ENCODE assay signal across 11 mouse cellular contexts in the genomic region with DNA sequence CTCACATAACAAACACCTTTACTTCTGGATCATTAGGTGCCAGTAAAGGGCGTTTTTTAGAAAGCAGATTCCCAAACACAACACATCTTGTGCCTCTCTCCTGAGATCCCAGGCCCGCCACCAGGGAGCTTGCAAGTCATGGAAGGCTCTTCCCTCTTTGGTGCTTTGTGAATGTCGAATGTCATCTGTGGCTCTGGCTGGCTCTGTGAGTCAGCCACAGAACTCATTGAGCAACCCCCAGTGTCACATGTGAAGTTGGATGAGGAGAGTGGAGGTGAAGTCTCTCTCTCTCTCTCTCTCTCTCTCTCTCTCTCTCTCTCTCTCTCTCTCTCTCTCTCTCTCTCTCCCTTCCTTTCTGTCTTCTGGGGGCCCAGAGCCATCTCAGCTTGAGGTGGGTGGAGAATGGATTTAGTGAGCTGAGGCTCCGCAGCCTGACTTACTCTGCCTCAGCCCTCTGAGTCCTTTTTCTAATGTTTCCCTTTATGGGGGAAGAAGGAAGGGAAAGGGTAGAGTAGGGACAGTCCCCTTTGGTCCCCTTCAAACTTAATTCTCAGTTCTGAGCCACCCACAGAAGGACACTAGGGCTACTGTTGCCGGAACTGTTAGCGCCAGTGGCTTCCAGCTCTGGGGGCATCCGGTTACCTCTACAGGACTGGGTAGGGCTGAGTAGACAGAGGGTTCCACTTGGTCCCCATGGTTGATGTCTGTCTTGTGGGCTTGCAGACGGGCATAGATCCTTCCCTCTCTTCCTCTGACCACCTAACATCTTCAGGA. TPM values are rescaled to one million over a fixed set of nuclear protein-coding genes. Genes with fewer than 3 reads are reported as not detected.
DNase-seq lines count a peak whose midpoint lies in the region; ATAC-seq and TF ChIP-seq lines count a peak whose summit lies in the region.
"Had no signal": no experiment of that assay in that cellular context is flagged by ENCODE, and none has a peak within 500 bp of the region (broad histone marks: within the 10 kb centered on the region; RNA-seq: fewer than 3 reads in every experiment).

No protein-coding gene starts in this region.

- no peak for ATAC-seq in limb, embryonic 12.5 days (ENCODE audit: insufficient number of reproducible peaks, insufficient read depth, low FRiP score, low TSS enrichment, low read depth)
- no peak for ATAC-seq in hindbrain, embryonic 13.5 days (ENCODE audit: low FRiP score)

- no peak for TF ChIP-seq CTCF in bone marrow macrophage, adult 2 months (IDR thresholded peaks at IDR 0.05; ENCODE audit: low read depth, low read length)
- TF ChIP-seq CTCF in left cerebral cortex, adult 2 months (IDR thresholded peaks at IDR 0.05): no peak; the same call in 1 of the 2 replicates

- H3K4me2 ChIP-seq in limb, embryonic 12.5 days: no peak overlapping the region
- no peak overlapping the region for H3K4me2 ChIP-seq in hindbrain, embryonic 13.5 days
- H3K4me2 ChIP-seq: lung, embryonic 14.5 days; midbrain, embryonic 12.5 days had no signal

- peak; percentile 84 for DNase-seq in adrenal gland, adult 2 months
- no peak for DNase-seq in adrenal gland, postnatal 4 days (ENCODE audit: low spot score in 2 of 2)
- DNase-seq in 416B (ENCODE audit: low read depth) (peak; percentile 73), MN1 (ENCODE audit: low spot score) (no peak)
- no peak for DNase-seq in left cerebral cortex, adult 2 months (ENCODE audit: extremely low spot score in 1 of 2, low spot score in 2 of 2)
- DNase-seq: cerebellum, adult 11-12 months; lung, embryonic 14.5 days had no signal

- no peak overlapping the region for H3K9ac ChIP-seq in limb, embryonic 12.5 days (replicated peaks)
- H3K9ac ChIP-seq in hindbrain, embryonic 13.5 days: no peak overlapping the region
- H3K9ac ChIP-seq: lung, embryonic 14.5 days; midbrain, embryonic 12.5 days had no signal

- peaks cover 49% of the 10 kb centered on the region for H3K4me1 ChIP-seq in bone marrow macrophage, adult 2 months (ENCODE audit: control insufficient read depth, insufficient read depth, low read length)
- H3K4me1 ChIP-seq in limb, embryonic 12.5 days (replicated peaks): peaks cover 62% of the 10 kb centered on the region
- peaks cover 39% of the 10 kb centered on the region for H3K4me1 ChIP-seq in hindbrain, embryonic 13.5 days (replicated peaks)

- H3K9me3 ChIP-seq in limb, embryonic 12.5 days: no peaks in the 10 kb centered on the region
- no peaks in the 10 kb centered on the region for H3K9me3 ChIP-seq in hindbrain, embryonic 13.5 days
- H3K9me3 ChIP-seq: midbrain, embryonic 12.5 days had no signal

- peaks cover 8% of the 10 kb centered on the region; the same call in 1 of the 2 replicates for H3K36me3 ChIP-seq in limb, embryonic 12.5 days
- H3K36me3 ChIP-seq in hindbrain, embryonic 13.5 days: no peaks in the 10 kb centered on the region
- H3K36me3 ChIP-seq: midbrain, embryonic 12.5 days had no signal

- 79% methylated on average over 8 of the region's 8 CpGs for WGBS in limb, embryonic 12.5 days
- WGBS in hindbrain, embryonic 13.5 days: 75% methylated on average over 8 of the region's 8 CpGs

- H3K27me3 ChIP-seq in limb, embryonic 12.5 days: no peaks in the 10 kb centered on the region
- H3K27me3 ChIP-seq in hindbrain, embryonic 13.5 days: no peaks in the 10 kb centered on the region
- H3K27me3 ChIP-seq: midbrain, embryonic 12.5 days had no signal

- H3K27ac ChIP-seq in bone marrow macrophage, adult 2 months (ENCODE audit: insufficient read depth, low read depth, low read length): peak overlapping the region; percentile 61
- H3K27ac ChIP-seq in limb, embryonic 12.5 days: peak overlapping the region; percentile 57; the same call in 1 of the 2 replicates
- no peak overlapping the region for H3K27ac ChIP-seq in hindbrain, embryonic 13.5 days
- no peak overlapping the region for H3K27ac ChIP-seq in left cerebral cortex, adult 2 months

- intact Hi-C loops in left cerebral cortex, adult 2 months (cut with DNase I): no loop called here

- no peak for TF ChIP-seq POLR2A in bone marrow macrophage, adult 2 months (IDR thresholded peaks at IDR 0.05; ENCODE audit: borderline replicate concordance, low read depth, low read length)

- H3K4me3 ChIP-seq in bone marrow macrophage, adult 2 months (ENCODE audit: insufficient read depth, low read length): 0 out of 2 replicates have a peak overlapping the region, but pooled peaks have one; percentile 15
- H3K4me3 ChIP-seq in limb, embryonic 12.5 days (replicated peaks): no peak overlapping the region
- no peak overlapping the region for H3K4me3 ChIP-seq in hindbrain, embryonic 13.5 days
- H3K4me3 ChIP-seq in left cerebral cortex, adult 2 months: no peak overlapping the region
- H3K4me3 ChIP-seq: midbrain, embryonic 12.5 days had no signal

RNA-seq across cellular contexts. Expression of a gene that starts 17.5 kb away (rescaled TPM):
- total RNA-seq in adrenal gland, adult 2 months (2021): 100 to 1,000 TPM; 228 to 424 TPM
- 50.0 and 414 TPM in 2 replicates for polyA plus RNA-seq in adrenal gland, adult 2 months (2012; rRNA removed)
- total RNA-seq in adrenal gland, postnatal 4 days (2021): 100 to 1,000 TPM; 279 to 303 TPM
- 14.1 and 18.3 TPM in 2 replicates for polyA plus RNA-seq in bone marrow macrophage, adult 2 months (2012; ENCODE audit: insufficient read depth, insufficient read length, missing spikeins)
- 23.9 and 24.5 TPM in 2 replicates for polyA plus RNA-seq in limb, embryonic 12.5 days (2016; fragmentation: Nextera tagmentation; extraction: Ambion mirVana)
- polyA plus RNA-seq in hindbrain, embryonic 13.5 days (2015; fragmentation: Nextera tagmentation; extraction: Ambion mirVana): 20.2 and 22.8 TPM in 2 replicates
- 10 to 100 TPM; 83.7 to 98.1 TPM for total RNA-seq in left cerebral cortex, adult 2 months (2021)

Comparison
In these comparisons a context has a peak if more than half of its experiments do, and no peak if none do; other contexts are left out.
1. DNase-seq: peak in adrenal gland, adult 2 months (single experiment) and 416B (single experiment); none in adrenal gland, postnatal 4 days (0 of 2), MN1 (single experiment) and left cerebral cortex, adult 2 months (0 of 2).
2. H3K27ac ChIP-seq: peak in bone marrow macrophage, adult 2 months (single experiment) and limb, embryonic 12.5 days (single experiment); none in hindbrain, embryonic 13.5 days (single experiment) and left cerebral cortex, adult 2 months (single experiment).